Mouse (Mus musculus): ENCODE data around the gene Mdm2.

The Mdm2 gene

GRCm38 (mm10) chr10:117655908-117656661 is 54.5 kb downstream of the Mdm2 start:
- DNase-seq (ENCODE audit: low spot score in 2 of 2): no peak

- no peak for DNase-seq (ENCODE audit: low spot score in 2 of 2)
These were observed 55.1 kb downstream of the Mdm2 start for GRCm38 (mm10) chr10:117655460-117655859.

- DNase-seq (ENCODE audit: low spot score in 2 of 2): no peak
These were observed 55.9 kb downstream of the Mdm2 start for GRCm38 (mm10) chr10:117654576-117655123.

GRCm38 (mm10) chr10:117653779-117654173 is 56.8 kb downstream of the Mdm2 start:
- DNase-seq (ENCODE audit: low spot score in 2 of 2): no peak

GRCm38 (mm10) chr10:117652930-117653778 is 57.4 kb downstream of the Mdm2 start:
- no peak for DNase-seq (ENCODE audit: low spot score in 2 of 2)

GRCm38 (mm10) chr10:117652378-117652774 is 58.2 kb downstream of the Mdm2 start:
- no peak for DNase-seq (ENCODE audit: low spot score in 2 of 2)

- DNase-seq (ENCODE audit: low spot score in 2 of 2): no peak
These were observed 58.8 kb downstream of the Mdm2 start for GRCm38 (mm10) chr10:117651587-117652377.

- no peak for DNase-seq (ENCODE audit: low spot score in 2 of 2)
These were observed 59.8 kb downstream of the Mdm2 start for GRCm38 (mm10) chr10:117650725-117651124.

GRCm38 (mm10) chr10:117650042-117650655 is 60.4 kb downstream of the Mdm2 start:
- DNase-seq (ENCODE audit: low spot score in 2 of 2): no peak

- DNase-seq (ENCODE audit: low spot score in 2 of 2): no peak
These were observed 61.1 kb downstream of the Mdm2 start for GRCm38 (mm10) chr10:117649292-117650041.

GRCm38 (mm10) chr10:117648643-117649042 is 61.9 kb downstream of the Mdm2 start:
- no peak for DNase-seq (ENCODE audit: low spot score in 2 of 2)

- DNase-seq (ENCODE audit: low spot score in 2 of 2): no peak
These were observed 62.5 kb downstream of the Mdm2 start for GRCm38 (mm10) chr10:117647964-117648472.

- no peak for DNase-seq (ENCODE audit: low spot score in 2 of 2)
These were observed 63.4 kb downstream of the Mdm2 start for GRCm38 (mm10) chr10:117647158-117647505.

GRCm38 (mm10) chr10:117646482-117647157 is 63.9 kb downstream of the Mdm2 start:
- DNase-seq (ENCODE audit: low spot score in 2 of 2): no peak

- DNase-seq (ENCODE audit: low spot score in 2 of 2): no peak
These were observed 65.0 kb downstream of the Mdm2 start for GRCm38 (mm10) chr10:117645487-117645964.

- no peak for DNase-seq (ENCODE audit: low spot score in 2 of 2)
These were observed 65.7 kb downstream of the Mdm2 start for GRCm38 (mm10) chr10:117644828-117645227.

GRCm38 (mm10) chr10:117644429-117644748 is 66.2 kb downstream of the Mdm2 start:
- DNase-seq (ENCODE audit: low spot score in 2 of 2): no peak

GRCm38 (mm10) chr10:117643711-117644428 is 66.7 kb downstream of the Mdm2 start:
- no peak for DNase-seq (ENCODE audit: low spot score in 2 of 2)

- DNase-seq (ENCODE audit: low spot score in 2 of 2): no peak
These were observed 67.3 kb downstream of the Mdm2 start for GRCm38 (mm10) chr10:117643302-117643701.
